Mouse (Mus musculus): Measurements from ENCODE around the gene Nrip1.
A peak's percentile ranks its signal among the peaks of the same experiment; 100 is the strongest.

Nrip1 gene

GRCm38 (mm10) chr16:76344761-76345368 lies 28.8 kb downstream of the Nrip1 start:
- DNase-seq: no peak

GRCm38 (mm10) chr16:76344030-76344429 lies 29.6 kb downstream of the Nrip1 start:
- no peak for DNase-seq

- DNase-seq: peak; percentile 55
These were observed 32.0 kb downstream of the Nrip1 start for GRCm38 (mm10) chr16:76341636-76342035.

DNA sequence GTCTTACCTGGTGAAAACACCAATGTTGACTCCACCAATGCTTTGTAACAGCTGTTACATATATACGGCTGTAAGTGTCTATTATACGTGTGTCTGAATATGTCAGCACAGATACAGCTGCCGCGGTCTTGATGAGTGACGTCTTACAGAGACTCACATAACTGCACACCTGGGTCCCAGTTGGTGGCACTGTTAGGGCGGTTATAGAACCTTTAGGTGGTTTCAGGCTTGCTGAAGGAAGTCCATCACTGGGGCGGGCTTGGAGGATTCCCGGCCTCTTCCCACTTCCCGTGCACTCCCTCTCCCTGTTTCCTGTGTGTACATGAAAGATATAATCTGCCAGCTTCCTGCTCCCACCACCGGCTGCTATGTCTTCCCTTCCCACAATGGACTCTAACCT lies 34.4 kb downstream of the Nrip1 start:
- DNase-seq: no peak

DNA sequence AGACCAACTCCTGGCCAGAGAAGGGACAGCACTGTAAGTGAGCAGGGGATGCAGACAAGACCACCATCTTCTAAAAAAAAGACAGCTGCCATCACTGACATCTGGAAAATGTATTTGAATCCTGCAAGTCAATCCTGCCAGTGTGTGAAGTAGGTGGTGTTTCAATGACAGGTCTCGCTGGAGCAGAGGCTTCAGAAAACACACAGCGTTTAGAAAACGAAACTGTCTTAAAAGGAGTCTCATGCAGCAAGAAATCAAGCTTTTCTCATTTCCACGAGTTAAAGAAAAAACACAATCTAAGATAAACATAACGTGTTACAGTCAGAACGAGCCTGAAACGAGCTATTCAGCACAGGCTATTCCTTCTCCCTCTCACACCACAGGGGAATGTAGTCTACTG lies 36.3 kb downstream of the Nrip1 start:
- no peak for DNase-seq

DNA sequence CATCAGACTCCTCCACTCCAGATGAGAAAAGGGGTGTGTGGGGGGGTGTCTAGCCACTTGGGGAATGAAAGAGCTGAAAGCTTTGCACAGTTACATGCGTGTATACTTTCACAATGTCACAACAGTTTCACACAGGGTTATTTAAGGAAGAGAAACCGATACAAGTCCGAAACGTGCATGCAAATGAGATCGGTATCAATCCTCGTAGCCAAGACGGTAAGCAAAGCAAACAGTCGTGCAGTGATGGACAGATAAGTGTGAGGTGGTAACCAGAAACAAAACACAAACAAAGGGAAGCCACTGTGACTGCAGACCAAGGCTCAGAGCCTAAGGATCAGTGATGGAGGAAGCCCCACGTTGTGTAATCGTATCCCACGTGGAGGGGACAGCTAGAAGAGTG lies 36.7 kb downstream of the Nrip1 start:
- no peak for DNase-seq

DNA sequence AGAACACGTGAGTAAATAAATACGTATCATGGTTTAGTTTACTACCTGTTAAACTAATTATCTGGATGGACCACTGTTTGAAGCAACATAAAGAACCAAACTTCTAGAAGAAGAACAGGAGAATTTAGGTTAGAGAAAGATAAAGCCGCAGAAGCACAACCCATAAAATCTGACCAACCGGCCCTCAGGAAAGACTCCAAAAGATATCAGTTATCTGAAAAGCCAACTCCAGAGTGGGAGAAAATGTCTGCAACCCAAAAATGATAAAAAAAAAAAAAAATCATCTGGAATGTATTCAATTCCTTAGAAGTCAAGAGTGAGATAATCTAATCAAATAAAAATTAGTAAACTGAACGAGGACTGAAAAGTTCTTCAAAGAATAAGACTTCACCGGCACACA lies 37.7 kb downstream of the Nrip1 start:
- no peak for DNase-seq

DNA sequence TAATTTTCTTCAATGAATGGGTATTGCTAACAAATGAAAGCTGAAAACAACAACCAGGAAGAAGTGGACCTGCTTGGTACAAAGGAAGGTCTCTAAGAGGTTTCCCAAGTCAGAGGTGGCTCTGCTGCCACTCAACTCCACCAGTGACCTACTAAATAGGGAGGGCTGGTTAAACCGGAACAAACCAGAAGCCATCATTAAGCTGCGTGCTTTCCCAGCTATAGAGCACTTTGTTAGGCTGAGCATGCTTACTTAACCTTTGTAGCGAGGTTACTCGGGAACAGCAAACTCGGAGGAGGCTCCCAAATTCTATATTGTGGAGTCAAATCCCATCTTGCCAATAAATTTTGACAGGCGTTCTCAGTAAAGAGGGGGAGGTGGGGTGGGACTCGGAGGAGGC lies 41.5 kb downstream of the Nrip1 start:
- peak; percentile 47 for DNase-seq

GRCm38 (mm10) chr16:76331231-76331630 lies 42.4 kb downstream of the Nrip1 start:
- DNase-seq: no peak

- DNase-seq: no peak
These were observed 48.3 kb downstream of the Nrip1 start for GRCm38 (mm10) chr16:76325315-76325710.

GRCm38 (mm10) chr16:76324411-76325314 lies 49.0 kb downstream of the Nrip1 start:
- DNase-seq: peak; percentile 49

- no peak for DNase-seq
These were observed 49.9 kb downstream of the Nrip1 start for GRCm38 (mm10) chr16:76323594-76324307.

- DNase-seq: no peak
These were observed 50.5 kb downstream of the Nrip1 start for GRCm38 (mm10) chr16:76323141-76323540.

- peak; percentile 65 for DNase-seq
These were observed 52.0 kb downstream of the Nrip1 start for GRCm38 (mm10) chr16:76321527-76322165.

DNA sequence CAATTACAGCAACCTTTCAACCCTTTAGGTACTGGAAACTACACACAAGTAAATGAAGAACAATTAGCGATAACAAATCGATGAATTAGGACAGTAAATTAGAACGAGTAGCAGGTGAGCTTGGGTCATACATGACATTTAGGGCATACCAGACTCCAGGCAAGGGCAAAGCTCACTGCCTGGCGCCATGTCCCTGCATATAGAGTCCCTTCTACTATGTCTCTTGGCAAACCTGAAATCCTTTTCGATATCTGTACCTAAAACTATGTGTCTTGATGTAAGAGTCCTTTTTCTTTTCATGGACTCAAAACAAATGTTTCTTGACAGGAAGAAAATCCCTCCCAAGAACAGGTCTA lies 53.5 kb downstream of the Nrip1 start:
- no peak for DNase-seq

DNA sequence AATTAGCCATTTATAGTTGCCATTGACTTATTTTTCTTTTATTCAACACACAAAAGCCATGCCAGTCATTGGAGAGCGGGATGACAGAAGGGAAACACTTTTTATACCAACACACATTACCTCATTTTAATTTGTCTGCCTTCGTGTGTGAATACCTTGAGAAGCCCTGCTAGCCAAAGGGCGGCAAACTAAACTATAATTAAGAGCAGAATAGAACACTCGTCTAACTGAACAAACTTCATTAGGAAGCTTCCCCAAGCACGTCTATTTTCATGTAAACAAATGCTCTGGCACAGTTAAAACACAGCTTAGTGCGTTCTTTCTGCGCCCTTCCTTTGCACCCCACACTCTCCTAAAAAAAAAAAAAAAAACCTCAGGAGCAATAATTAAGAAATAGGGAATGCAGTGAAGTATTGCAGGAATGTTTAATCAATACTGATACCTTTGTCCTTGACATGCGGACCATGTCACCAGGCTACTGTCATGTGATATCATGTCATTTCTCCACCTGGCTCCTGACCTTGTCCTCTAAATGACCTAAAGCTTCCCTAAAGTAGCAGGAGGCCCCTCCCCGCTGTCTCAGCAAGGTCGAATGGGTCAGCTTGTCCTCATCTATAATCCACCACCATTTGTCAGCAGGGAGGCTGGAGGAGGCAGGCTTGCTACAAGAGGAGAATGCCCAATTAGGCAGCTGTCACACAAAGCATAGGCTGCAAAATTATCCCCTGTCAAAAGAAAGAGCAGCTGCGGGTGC lies 54.1 kb downstream of the Nrip1 start:
- peak; percentile 50 for DNase-seq

- no peak for DNase-seq
These were observed 55.2 kb downstream of the Nrip1 start for GRCm38 (mm10) chr16:76318331-76318922.

DNA sequence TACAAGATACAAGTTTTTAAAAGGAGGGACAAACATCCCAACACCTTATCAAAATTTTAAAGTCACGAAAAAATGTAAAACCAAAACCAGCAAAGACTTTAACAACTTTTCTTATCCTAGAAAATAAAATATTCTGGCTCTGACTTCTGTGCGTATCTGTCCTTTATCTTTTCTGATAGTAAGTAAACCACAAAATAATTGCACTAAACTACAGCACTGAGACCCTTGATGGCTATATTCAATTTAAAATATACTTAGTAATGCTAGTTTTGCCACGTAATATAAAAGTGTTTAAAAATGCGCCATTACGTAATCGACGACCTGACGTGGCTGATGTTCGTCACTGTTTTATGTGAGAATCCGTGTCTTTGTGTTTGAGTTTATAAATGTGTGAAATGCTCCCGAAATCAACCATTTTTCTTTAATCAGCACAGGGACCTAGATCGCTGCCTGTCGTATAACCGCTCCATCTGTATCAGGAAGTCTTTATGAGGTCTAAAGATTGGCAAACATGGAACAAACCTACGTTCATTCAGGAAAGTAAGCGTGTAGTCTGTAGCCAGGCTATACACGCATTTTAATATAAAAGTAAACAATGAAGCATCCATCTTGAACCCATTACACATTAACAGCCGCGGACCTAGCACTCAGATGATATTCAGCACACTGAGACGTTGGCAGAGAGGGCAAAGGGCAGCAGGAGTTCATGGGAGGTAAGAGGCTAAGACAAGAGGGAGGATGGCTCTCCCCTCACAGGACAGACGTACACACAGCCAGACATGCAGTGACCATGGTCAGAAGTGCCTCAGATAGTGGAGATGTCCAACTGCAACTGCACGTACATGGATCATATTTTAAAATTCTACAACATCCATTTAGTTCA lies 56.4 kb downstream of the Nrip1 start:
- peak; percentile 66 for DNase-seq

DNA sequence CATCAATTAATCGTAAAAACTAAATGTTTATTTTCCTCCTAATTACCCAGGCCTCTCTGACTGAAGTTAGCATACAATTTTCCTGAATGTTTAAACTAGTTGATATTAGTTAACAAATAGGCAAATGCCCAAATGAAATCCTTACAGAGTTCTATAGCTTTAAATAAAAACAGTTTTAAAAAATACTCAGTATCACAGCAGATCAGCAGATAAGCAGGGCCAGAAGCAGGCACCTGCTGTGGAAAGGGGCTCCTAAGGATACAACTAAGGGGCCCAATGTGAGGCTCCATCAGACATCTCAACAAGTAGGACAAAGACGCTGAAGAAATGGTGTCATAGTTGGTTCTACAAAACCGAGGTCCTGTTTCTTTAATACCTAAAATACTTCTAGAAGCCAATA lies 58.0 kb downstream of the Nrip1 start:
- DNase-seq: no peak

GRCm38 (mm10) chr16:76314013-76314950 lies 59.3 kb downstream of the Nrip1 start:
- DNase-seq: no peak

Data from kidney, adult 9 months (tissue).